Mouse (Mus musculus) G1E-ER4 (cell line): ENCODE measurements around the gene Slc12a8. TPM values are rescaled to one million over a fixed set of nuclear protein-coding genes. Genes with fewer than 3 reads are reported as not detected.

Experiments used
- GATA1 ChIP-seq: IDR thresholded peaks from one replicate; pipeline ENCODE4 v1.8.0; 2012; ENCODE audit warnings: low read length, inconsistent platforms
- polyA plus RNA-seq: library from polyadenylated mRNA; stranded (reverse); fragments of >175 nt; gene quantifications from 2 replicates; pipeline ENCODE4 v1.2.3, GENCODE M21; 2012

Gene Slc12a8
- polyA plus RNA-seq, 1 experiment = not detected

GRCm38 (mm10) chr16:33682651-33683050, 165.5 kb downstream of the Slc12a8 start:
- no peak for TF ChIP-seq GATA1

GRCm38 (mm10) chr16:33683206-33684161, 166.4 kb downstream of the Slc12a8 start:
- no peak for TF ChIP-seq GATA1

- TF ChIP-seq GATA1 = no peak
Measured at GRCm38 (mm10) chr16:33684162-33684702, 167.1 kb downstream of the Slc12a8 start, which contains the start of gene Heg1. Gene Heg1, plus strand, starts transcription at chr16:33684370.

- no peak for TF ChIP-seq GATA1
Measured at GRCm38 (mm10) chr16:33684703-33685701, 167.9 kb downstream of the Slc12a8 start.

- TF ChIP-seq GATA1 = no peak
Measured at GRCm38 (mm10) chr16:33686056-33686455, 168.9 kb downstream of the Slc12a8 start.

- TF ChIP-seq GATA1 = no peak
Measured at GRCm38 (mm10) chr16:33687724-33688123, 170.6 kb downstream of the Slc12a8 start.

- no peak for TF ChIP-seq GATA1
Measured at GRCm38 (mm10) chr16:33690975-33691747, 174.0 kb downstream of the Slc12a8 start.

- TF ChIP-seq GATA1 = no peak
Measured at GRCm38 (mm10) chr16:33693553-33693952, 176.4 kb downstream of the Slc12a8 start.

- TF ChIP-seq GATA1 = no peak
Measured at GRCm38 (mm10) chr16:33696811-33697575, 179.9 kb downstream of the Slc12a8 start.

GRCm38 (mm10) chr16:33697576-33698276, 180.6 kb downstream of the Slc12a8 start:
- no peak for TF ChIP-seq GATA1

GRCm38 (mm10) chr16:33698277-33698790, 181.2 kb downstream of the Slc12a8 start:
- no peak for TF ChIP-seq GATA1

GRCm38 (mm10) chr16:33700584-33700983, 183.5 kb downstream of the Slc12a8 start:
- TF ChIP-seq GATA1 = no peak

GRCm38 (mm10) chr16:33701872-33702271, 184.7 kb downstream of the Slc12a8 start:
- no peak for TF ChIP-seq GATA1
